Mouse (Mus musculus) limb, embryonic 12.5 days (tissue): ENCODE measurements around the gene Gm17657. TPM values are rescaled to one million over a fixed set of nuclear protein-coding genes. Genes with fewer than 3 reads are reported as not detected.
"Not testable (repeated sequence)": the region's sequence is repeated elsewhere in the genome, so short reads cannot be mapped to it uniquely, and the experiment has no call there.

ENCODE experiments used
- ATAC-seq: fragments of 200-750 bp; cut with Nextera tagmentation; 2 replicates; pipeline ENCODE4 v1.8.0; 2017; ENCODE audit warnings: low read depth, moderate TSS enrichment; ENCODE audit not compliant: insufficient number of reproducible peaks, insufficient read depth, low FRiP score, low TSS enrichment
- H3K27ac ChIP-seq: fragments of 300-500 bp; sonication (generic); 2 replicates; pipeline ENCODE4 v1.5.1; 2016; ENCODE audit warnings: mild to moderate bottlenecking, moderate library complexity
- H3K27me3 ChIP-seq: fragments of 300-500 bp; sonication (generic); 2 replicates; pipeline ENCODE4 v1.6.1; 2016; ENCODE audit warnings: mild to moderate bottlenecking, moderate library complexity
- H3K36me3 ChIP-seq: fragments of 300-500 bp; sonication (generic); 2 replicates; pipeline ENCODE4 v1.6.1; 2016; ENCODE audit warnings: mild to moderate bottlenecking, moderate library complexity
- H3K4me1 ChIP-seq: fragments of 300-500 bp; sonication (generic); replicated peaks from 2 replicates; pipeline ENCODE4 v1.6.1; 2016
- H3K4me2 ChIP-seq: fragments of 300-500 bp; sonication (generic); 2 replicates; pipeline ENCODE4 v1.6.1; 2016; ENCODE audit warnings: mild to moderate bottlenecking, moderate library complexity
- H3K4me3 ChIP-seq: fragments of 300-500 bp; sonication (generic); replicated peaks from 2 replicates; pipeline ENCODE4 v1.5.1; 2016; ENCODE audit warnings: mild to moderate bottlenecking
- H3K9ac ChIP-seq: fragments of 300-500 bp; sonication (generic); replicated peaks from 2 replicates; pipeline ENCODE4 v1.6.1; 2016; ENCODE audit warnings: mild to moderate bottlenecking, moderate library complexity
- H3K9me3 ChIP-seq: fragments of 300-500 bp; sonication (generic); 2 replicates; pipeline ENCODE4 v1.6.1; 2016; ENCODE audit warnings: mild to moderate bottlenecking, moderate library complexity
- WGBS: fragments of 180-500 bp; shearing (Covaris S2); methylation state at CpG from one replicate; pipeline ENCODE4 v1.1.7; 2016; 5-methylcytosine and 5-hydroxymethylcytosine counted together
- polyA plus RNA-seq: library from polyadenylated mRNA; unstranded; fragments of >200 nt; fragmentation: Nextera tagmentation; extraction: Ambion mirVana; gene quantifications from 2 replicates; pipeline ENCODE4 v1.2.1, GENCODE M21; 2016

Gene Gm17657
- polyA plus RNA-seq, 1 experiment from 2014 or later = not detected

DNA sequence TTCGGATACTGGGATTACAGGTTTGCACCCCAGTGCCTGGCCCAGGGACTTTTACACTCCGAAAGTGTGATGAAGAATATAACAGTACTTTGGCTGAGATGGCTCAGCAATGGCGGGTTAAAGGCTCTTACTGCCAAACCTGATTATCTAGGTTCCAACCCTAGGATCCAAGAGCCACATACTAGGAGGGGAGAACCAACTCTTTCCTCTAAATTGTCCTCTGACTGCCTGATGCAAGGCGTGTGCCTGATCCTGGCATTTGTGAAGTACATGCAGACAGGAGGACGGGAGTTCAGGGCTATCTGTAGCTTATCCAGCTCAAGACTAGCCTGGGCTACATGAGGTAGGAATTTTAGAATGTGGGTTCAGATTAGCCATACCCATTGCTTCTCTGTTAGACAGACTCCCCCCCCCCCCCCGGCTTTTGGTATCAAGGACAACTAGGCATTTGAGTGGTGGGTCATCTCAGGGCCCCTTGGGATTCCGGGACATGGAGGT lies 49.1 kb downstream of the Gm17657 start:
- ATAC-seq = no peak
- Histone ChIP-seq H3K9me3 (no peaks in the 10 kb centered on the region), H3K9ac (no peak overlapping the region), H3K4me2 (no peak overlapping the region), H3K27me3 (0 out of 2 replicates have a peak, but pooled peaks cover 3% of the 10 kb centered on the region), H3K4me3 (no peak overlapping the region), H3K36me3 (0 out of 2 replicates have a peak, but pooled peaks cover 6% of the 10 kb centered on the region), H3K4me1 (0 out of 2 replicates have a peak, but pooled peaks cover 2% of the 10 kb centered on the region), H3K27ac (no peak overlapping the region)
- WGBS = 82% methylated on average over 7 of the region's 7 CpGs

DNA sequence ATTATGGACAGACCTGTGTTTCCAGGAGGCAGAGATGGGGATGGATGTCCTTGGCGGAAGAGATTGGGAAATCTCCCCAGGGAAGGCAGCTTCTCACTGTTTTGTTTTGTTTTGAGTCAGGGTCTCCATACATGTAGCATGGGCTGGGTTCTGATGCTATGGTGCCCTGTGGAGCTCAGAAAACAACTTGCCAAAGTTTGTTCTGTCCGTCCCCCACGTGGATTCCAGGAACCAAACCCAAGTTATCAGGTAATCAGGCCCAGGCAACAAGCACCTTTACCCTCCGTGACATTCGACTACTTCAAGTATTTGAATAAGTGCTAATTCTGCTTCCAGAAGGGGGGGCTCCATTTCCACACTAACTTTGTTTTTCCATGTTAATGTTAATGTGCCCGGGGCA lies 49.9 kb downstream of the Gm17657 start:
- no peak overlapping the region for H3K9ac ChIP-seq
- no peaks in the 10 kb centered on the region for H3K9me3 ChIP-seq
- H3K4me3 ChIP-seq = no peak overlapping the region
- no peak overlapping the region for H3K4me2 ChIP-seq
- 0 out of 2 replicates have a peak, but pooled peaks cover 3% of the 10 kb centered on the region for H3K27me3 ChIP-seq
- no peak for ATAC-seq
- WGBS = 74% methylated on average over 6 of the region's 6 CpGs
- H3K4me1 ChIP-seq = 0 out of 2 replicates have a peak, but pooled peaks cover 5% of the 10 kb centered on the region
- no peak overlapping the region for H3K27ac ChIP-seq
- H3K36me3 ChIP-seq = peaks cover 13% of the 10 kb centered on the region

- not testable (repeated sequence) for H3K9me3 ChIP-seq, H3K4me1 ChIP-seq, ATAC-seq, H3K4me2 ChIP-seq, H3K27me3 ChIP-seq, H3K4me3 ChIP-seq, H3K27ac ChIP-seq, H3K9ac ChIP-seq
- 81% methylated on average over 2 of the region's 2 CpGs for WGBS
- peaks cover 19% of the 10 kb centered on the region for H3K36me3 ChIP-seq
Observed at GRCm38 (mm10) chr17:29498952-29499351, 50.5 kb downstream of the Gm17657 start.

DNA sequence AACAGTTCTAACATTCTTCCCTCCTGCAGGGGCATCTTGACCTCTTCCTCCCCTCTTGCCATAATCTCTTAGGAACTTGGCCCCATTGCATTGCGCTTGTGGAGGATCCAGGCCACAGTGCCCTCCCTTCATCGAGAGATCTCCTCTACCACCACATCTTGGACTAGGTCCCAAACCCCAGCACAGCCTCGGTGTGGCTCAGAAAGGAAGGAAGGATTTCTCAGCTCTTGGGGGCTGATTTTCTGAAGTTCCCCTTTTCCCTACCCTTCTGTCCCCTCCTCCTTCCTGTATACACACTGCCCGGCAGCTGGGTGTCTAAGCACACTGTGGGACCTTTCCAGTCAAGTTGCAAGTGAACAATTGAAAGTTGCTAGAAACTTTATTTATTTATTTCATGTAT lies 51.4 kb downstream of the Gm17657 start:
- ATAC-seq = no peak
- Histone ChIP-seq H3K4me3 (no peak overlapping the region), H3K36me3 (peaks cover 23% of the 10 kb centered on the region), H3K9me3 (no peaks in the 10 kb centered on the region), H3K27me3 (no peaks in the 10 kb centered on the region), H3K27ac (no peak overlapping the region), H3K4me2 (no peak overlapping the region), H3K9ac (no peak overlapping the region), H3K4me1 (peaks cover 7% of the 10 kb centered on the region)
- WGBS = 58% methylated on average over 4 of the region's 4 CpGs

- H3K4me1 ChIP-seq, H3K4me3 ChIP-seq, H3K9me3 ChIP-seq, H3K4me2 ChIP-seq, H3K27ac ChIP-seq, ATAC-seq, H3K9ac ChIP-seq, H3K27me3 ChIP-seq: not testable (repeated sequence)
- whole genome bisulfite sequencing = 68% methylated on average over 1 of the region's 1 CpGs
- peaks cover 23% of the 10 kb centered on the region for H3K36me3 ChIP-seq
Observed at GRCm38 (mm10) chr17:29497481-29497880, 52.0 kb downstream of the Gm17657 start.

GRCm38 (mm10) chr17:29497071-29497354 lies 52.4 kb downstream of the Gm17657 start:
- no peak overlapping the region for H3K4me3 ChIP-seq
- H3K4me1 ChIP-seq = peaks cover 9% of the 10 kb centered on the region
- no peak overlapping the region for H3K4me2 ChIP-seq
- no peaks in the 10 kb centered on the region for H3K9me3 ChIP-seq
- no peak for ATAC-seq
- H3K9ac ChIP-seq = no peak overlapping the region
- WGBS = 93% methylated on average over 3 of the region's 3 CpGs
- H3K27me3 ChIP-seq = no peaks in the 10 kb centered on the region
- H3K27ac ChIP-seq = no peak overlapping the region
- H3K36me3 ChIP-seq = peaks cover 23% of the 10 kb centered on the region

DNA sequence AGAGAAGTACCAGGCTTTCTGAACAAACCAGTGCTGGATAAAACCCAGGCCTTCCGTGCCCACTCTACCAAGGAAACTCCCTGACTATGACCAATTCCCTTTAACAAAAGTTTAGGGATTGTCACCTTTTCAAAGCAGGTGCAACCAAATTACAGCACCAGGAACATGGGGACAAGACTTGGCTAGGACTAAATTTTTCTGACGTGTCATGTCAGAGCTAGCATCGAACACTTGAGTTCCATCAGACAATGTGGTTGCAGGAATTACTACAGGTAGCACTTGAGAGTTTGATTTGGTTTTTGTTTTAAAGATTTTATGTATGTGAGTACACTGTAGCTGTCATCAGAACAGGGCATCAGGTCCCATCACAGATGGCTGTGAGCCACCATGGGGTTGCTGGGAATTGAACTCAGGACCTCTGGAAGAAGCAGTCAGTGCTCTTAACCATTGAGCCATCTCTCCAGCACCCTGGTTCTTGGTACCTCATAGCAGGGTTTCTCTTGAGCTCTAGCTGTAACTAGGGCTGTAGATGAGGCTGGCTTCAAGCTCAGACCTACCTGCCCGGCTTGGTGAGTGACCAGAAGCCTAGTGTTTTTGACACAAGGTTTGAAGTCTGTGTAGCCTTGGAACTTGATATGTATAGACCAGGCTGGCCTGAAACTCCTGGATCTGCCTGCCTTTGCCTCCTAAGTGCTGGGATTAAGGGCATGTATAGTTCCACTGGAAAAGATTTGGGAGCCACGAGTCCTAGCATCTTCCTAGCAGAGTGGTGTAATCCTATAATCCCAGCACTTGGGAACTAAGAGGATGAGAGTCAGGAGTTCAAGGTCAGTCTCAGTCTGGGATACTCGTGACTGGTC lies 53.0 kb downstream of the Gm17657 start:
- no peaks in the 10 kb centered on the region for H3K9me3 ChIP-seq
- no peak for ATAC-seq
- WGBS = 81% methylated on average over 6 of the region's 6 CpGs

GRCm38 (mm10) chr17:29494732-29495076 lies 54.7 kb downstream of the Gm17657 start:
- 0 out of 2 replicates have a peak overlapping the region, but pooled peaks have one; percentile 10 for H3K4me2 ChIP-seq
- H3K27ac ChIP-seq = no peak overlapping the region
- peaks cover 23% of the 10 kb centered on the region for H3K36me3 ChIP-seq
- no peak overlapping the region for H3K9ac ChIP-seq
- H3K4me1 ChIP-seq = peaks cover 9% of the 10 kb centered on the region
- no peak for ATAC-seq
- H3K4me3 ChIP-seq = no peak overlapping the region
- WGBS = 62% methylated on average over 7 of the region's 8 CpGs
- H3K27me3 ChIP-seq = no peaks in the 10 kb centered on the region
- no peaks in the 10 kb centered on the region for H3K9me3 ChIP-seq

More for the DNA sequence above, 53.0 kb downstream of the Gm17657 start:
- no peak overlapping the region for H3K27ac ChIP-seq
- H3K36me3 ChIP-seq = peaks cover 23% of the 10 kb centered on the region
- no peak overlapping the region for H3K4me2 ChIP-seq
- no peak overlapping the region for H3K4me3 ChIP-seq
- no peak overlapping the region for H3K9ac ChIP-seq
- peaks cover 9% of the 10 kb centered on the region for H3K4me1 ChIP-seq
- no peaks in the 10 kb centered on the region for H3K27me3 ChIP-seq

- no peak overlapping the region for H3K27ac ChIP-seq
- peaks cover 23% of the 10 kb centered on the region for H3K36me3 ChIP-seq
- H3K27me3 ChIP-seq = no peaks in the 10 kb centered on the region
- H3K4me1 ChIP-seq = peaks cover 11% of the 10 kb centered on the region
- 0 out of 2 replicates have a peak overlapping the region, but pooled peaks have one; percentile 10 for H3K4me2 ChIP-seq
- ATAC-seq = no peak
- 68% methylated on average over 10 of the region's 10 CpGs for WGBS
- no peak overlapping the region for H3K9ac ChIP-seq
- no peak overlapping the region for H3K4me3 ChIP-seq
- no peaks in the 10 kb centered on the region for H3K9me3 ChIP-seq
Observed at GRCm38 (mm10) chr17:29494062-29494731, 55.2 kb downstream of the Gm17657 start.

- Histone ChIP-seq H3K27me3 (no peaks in the 10 kb centered on the region), H3K4me3 (no peak overlapping the region), H3K36me3 (peaks cover 23% of the 10 kb centered on the region), H3K9ac (no peak overlapping the region), H3K27ac (no peak overlapping the region), H3K4me1 (peaks cover 18% of the 10 kb centered on the region), H3K4me2 (peak overlapping the region; percentile 79), H3K9me3 (no peaks in the 10 kb centered on the region)
- 79% methylated on average over 11 of the region's 11 CpGs for WGBS
- no peak for ATAC-seq
Observed at GRCm38 (mm10) chr17:29493461-29493980, 55.9 kb downstream of the Gm17657 start.
